ENCODE assay signal across 18 mouse cellular contexts in the genomic region with DNA sequence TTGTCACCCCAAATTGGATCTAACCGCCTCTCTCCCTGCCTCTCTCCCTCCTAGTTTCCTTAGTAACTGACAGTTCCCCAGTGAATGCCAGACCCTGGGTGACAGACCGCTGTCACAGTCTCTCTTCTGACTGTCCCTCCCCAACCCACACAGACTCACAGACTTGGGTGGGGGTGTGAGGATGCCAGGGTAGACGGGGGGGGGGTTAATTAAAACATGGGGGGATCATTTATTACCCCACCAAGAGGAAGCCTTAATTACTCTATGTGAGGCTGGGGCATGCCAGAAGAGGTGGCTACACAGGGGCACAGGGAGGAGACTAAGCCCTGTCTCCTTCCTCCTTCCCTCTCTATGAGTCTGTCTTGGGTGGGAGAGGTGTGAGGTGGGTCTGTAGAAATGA.
DNase-seq lines count a peak whose midpoint lies in the region; ATAC-seq and TF ChIP-seq lines count a peak whose summit lies in the region.
"Had no signal": no experiment of that assay in that cellular context is flagged by ENCODE, and none has a peak within 500 bp of the region (broad histone marks: within the 10 kb centered on the region; RNA-seq: fewer than 3 reads in every experiment).

No protein-coding gene starts in this region.

- H3K4me2 ChIP-seq in forebrain, postnatal 0 days (ENCODE audit: low read depth) = no peak overlapping the region
- no peak overlapping the region for H3K4me2 ChIP-seq in forebrain, embryonic 13.5 days
- no peak overlapping the region for H3K4me2 ChIP-seq in midbrain, embryonic 16.5 days (ENCODE audit: low read length)
- no peak overlapping the region for H3K4me2 ChIP-seq in midbrain, embryonic 15.5 days
- H3K4me2 ChIP-seq: embryonic facial prominence, embryonic 13.5 days; heart, embryonic 12.5 days; hindbrain, embryonic 14.5 days had no signal

- ATAC-seq in forebrain, postnatal 0 days = 0 out of 2 replicates have a peak, but pooled peaks have one; percentile 47
- no peak for ATAC-seq in forebrain, embryonic 13.5 days
- ATAC-seq in midbrain, embryonic 16.5 days = no peak
- no peak for ATAC-seq in midbrain, embryonic 15.5 days (replicated peaks)
- ATAC-seq: forebrain, embryonic 14.5 days had no signal

- TF ChIP-seq CTCF in forebrain, postnatal 0 days (IDR thresholded peaks at IDR 0.05; ENCODE audit: low read depth) = no peak
- no peak for TF ChIP-seq CTCF in layer of hippocampus, adult 2 months (conservative IDR thresholded peaks at IDR 0.05)

- H3K9me3 ChIP-seq in forebrain, postnatal 0 days (ENCODE audit: low read length) = no peaks in the 10 kb centered on the region
- no peaks in the 10 kb centered on the region for H3K9me3 ChIP-seq in forebrain, embryonic 13.5 days (replicated peaks)
- no peaks in the 10 kb centered on the region for H3K9me3 ChIP-seq in midbrain, embryonic 16.5 days (replicated peaks; ENCODE audit: control insufficient read depth, low read length, poor library complexity, severe bottlenecking)
- H3K9me3 ChIP-seq in midbrain, embryonic 15.5 days = no peaks in the 10 kb centered on the region
- H3K9me3 ChIP-seq: embryonic facial prominence, embryonic 13.5 days; heart, embryonic 12.5 days had no signal

- intact Hi-C loops in left cerebral cortex, postnatal 25 days (cut with DNase I) = loop anchor here (5.0 kb wide), 3 partner anchors 385 to 970 kb away; partner anchors contain the start of gene Cadm1

- WGBS in forebrain, postnatal 0 days = 27% methylated on average over 3 of the region's 3 CpGs
- WGBS in forebrain, embryonic 13.5 days = 19% methylated on average over 3 of the region's 3 CpGs
- 21% methylated on average over 3 of the region's 3 CpGs for WGBS in midbrain, embryonic 16.5 days
- WGBS in midbrain, embryonic 15.5 days = 40% methylated on average over 3 of the region's 3 CpGs

- no peak overlapping the region for H3K27ac ChIP-seq in forebrain, postnatal 0 days (ENCODE audit: low read depth, low read length)
- H3K27ac ChIP-seq in forebrain, embryonic 13.5 days = no peak overlapping the region
- peak overlapping the region; percentile 86 for H3K27ac ChIP-seq in layer of hippocampus, adult 2 months
- H3K27ac ChIP-seq in midbrain, embryonic 16.5 days (ENCODE audit: low read length) = no peak overlapping the region
- no peak overlapping the region for H3K27ac ChIP-seq in midbrain, embryonic 15.5 days
- H3K27ac ChIP-seq: embryonic facial prominence, embryonic 13.5 days; hindbrain, embryonic 14.5 days had no signal

- no peaks in the 10 kb centered on the region for H3K36me3 ChIP-seq in forebrain, postnatal 0 days (ENCODE audit: insufficient read depth)
- no peaks in the 10 kb centered on the region for H3K36me3 ChIP-seq in forebrain, embryonic 13.5 days (ENCODE audit: poor library complexity, severe bottlenecking)
- H3K36me3 ChIP-seq in midbrain, embryonic 16.5 days (ENCODE audit: control insufficient read depth, insufficient read depth, low read length) = no peaks in the 10 kb centered on the region
- H3K36me3 ChIP-seq in midbrain, embryonic 15.5 days (replicated peaks) = no peaks in the 10 kb centered on the region
- H3K36me3 ChIP-seq: embryonic facial prominence, embryonic 13.5 days; heart, embryonic 12.5 days had no signal

- no peak for DNase-seq in forebrain, postnatal 0 days
- peak in 1 of 2 experiments; percentile 30 for DNase-seq in layer of hippocampus, adult 2 months (ENCODE audit: low spot score in 2 of 2)
- no peak for DNase-seq in layer of hippocampus, postnatal 10 days (ENCODE audit: low spot score in 2 of 2)
- peak; percentile 30 for DNase-seq in retina, embryonic 14.5 days (ENCODE audit: low spot score)
- DNase-seq in left cerebral cortex, postnatal 25 days (ENCODE audit: low spot score in 2 of 2) = no peak
- DNase-seq: adrenal gland, postnatal 10 days; cerebellum, adult 18-20 months; cerebellum, adult 9-11 months; cerebellum, postnatal 36 days; gastrocnemius, postnatal 14 days; heart, postnatal 36 days had no signal

- H3K9ac ChIP-seq in forebrain, postnatal 0 days = no peak overlapping the region
- H3K9ac ChIP-seq in forebrain, embryonic 13.5 days = no peak overlapping the region
- H3K9ac ChIP-seq in midbrain, embryonic 16.5 days (ENCODE audit: low read depth, low read length) = 0 out of 2 replicates have a peak overlapping the region, but pooled peaks have one; percentile 14
- H3K9ac ChIP-seq in midbrain, embryonic 15.5 days = no peak overlapping the region
- H3K9ac ChIP-seq: embryonic facial prominence, embryonic 13.5 days; heart, embryonic 12.5 days; hindbrain, embryonic 14.5 days had no signal

- peaks cover 11% of the 10 kb centered on the region; the same call in 1 of the 2 replicates for H3K4me1 ChIP-seq in forebrain, postnatal 0 days (ENCODE audit: insufficient read depth)
- peaks cover 35% of the 10 kb centered on the region for H3K4me1 ChIP-seq in forebrain, embryonic 13.5 days
- H3K4me1 ChIP-seq in midbrain, embryonic 16.5 days (ENCODE audit: control insufficient read depth, insufficient read depth, low read length) = peaks cover 8% of the 10 kb centered on the region; the same call in 1 of the 2 replicates
- peaks cover 16% of the 10 kb centered on the region for H3K4me1 ChIP-seq in midbrain, embryonic 15.5 days

- no peak overlapping the region for H3K4me3 ChIP-seq in forebrain, postnatal 0 days (ENCODE audit: low read depth, low read length)
- no peak overlapping the region for H3K4me3 ChIP-seq in forebrain, embryonic 13.5 days
- no peak overlapping the region; the same call in 1 of the 2 replicates for H3K4me3 ChIP-seq in layer of hippocampus, adult 2 months
- no peak overlapping the region for H3K4me3 ChIP-seq in midbrain, embryonic 16.5 days (ENCODE audit: low read depth, low read length)
- H3K4me3 ChIP-seq in midbrain, embryonic 15.5 days = no peak overlapping the region
- H3K4me3 ChIP-seq: embryonic facial prominence, embryonic 13.5 days; heart, embryonic 12.5 days had no signal

- H3K27me3 ChIP-seq in forebrain, postnatal 0 days (ENCODE audit: insufficient read depth, low read length) = no peaks in the 10 kb centered on the region
- peaks cover 7% of the 10 kb centered on the region for H3K27me3 ChIP-seq in forebrain, embryonic 13.5 days
- H3K27me3 ChIP-seq in midbrain, embryonic 16.5 days (ENCODE audit: control insufficient read depth, insufficient read depth, low read depth, low read length) = no peaks in the 10 kb centered on the region
- H3K27me3 ChIP-seq in midbrain, embryonic 15.5 days (replicated peaks) = no peaks in the 10 kb centered on the region
